Mouse (Mus musculus) hindbrain, embryonic 16.5 days (tissue): Measurements from ENCODE around the gene Cfap54. TPM values are rescaled to one million over a fixed set of nuclear protein-coding genes. Genes with fewer than 3 reads are reported as not detected.
A peak's percentile ranks its signal among the peaks of the same experiment; 100 is the strongest.

ENCODE experiments used
- ATAC-seq: fragments of 200-750 bp; cut with Nextera tagmentation; 2 replicates; pipeline ENCODE4 v1.8.0; 2017; ENCODE audit warnings: moderate TSS enrichment, moderate library complexity
- H3K27ac ChIP-seq: fragments of 300-500 bp; sonication (generic); 2 replicates; pipeline ENCODE4 v1.5.1; 2014; ENCODE audit warnings: low read depth, mild to moderate bottlenecking, control low read depth, low read length, moderate library complexity
- H3K27me3 ChIP-seq: fragments of 300-500 bp; sonication (generic); replicated peaks from 2 replicates; pipeline ENCODE4 v1.6.1; 2014; ENCODE audit warnings: low read length; ENCODE audit not compliant: control insufficient read depth, insufficient read depth
- H3K36me3 ChIP-seq: fragments of 300-500 bp; sonication (generic); 2 replicates; pipeline ENCODE4 v1.6.1; 2014; ENCODE audit warnings: mild to moderate bottlenecking, low read length, moderate library complexity, mixed read lengths; ENCODE audit not compliant: control insufficient read depth, insufficient read depth
- H3K4me1 ChIP-seq: fragments of 300-500 bp; sonication (generic); 2 replicates; pipeline ENCODE4 v1.6.1; 2014; ENCODE audit warnings: low read depth, low read length; ENCODE audit not compliant: control insufficient read depth, insufficient read depth
- H3K4me2 ChIP-seq: fragments of 300-500 bp; sonication (generic); 2 replicates; pipeline ENCODE4 v1.6.1; 2014; ENCODE audit warnings: mild to moderate bottlenecking, low read length, control low read depth, moderate library complexity
- H3K4me3 ChIP-seq: fragments of 300-500 bp; sonication (generic); 2 replicates; pipeline ENCODE4 v1.5.1; 2014; ENCODE audit warnings: mild to moderate bottlenecking, low read length, control low read depth, moderate library complexity
- H3K9ac ChIP-seq: fragments of 300-500 bp; sonication (generic); 2 replicates; pipeline ENCODE4 v1.6.1; 2014; ENCODE audit warnings: low read depth, mild to moderate bottlenecking, control low read depth, low read length, moderate library complexity
- H3K9me3 ChIP-seq: fragments of 300-500 bp; sonication (generic); 2 replicates; pipeline ENCODE4 v1.6.1; 2014; ENCODE audit warnings: mild to moderate bottlenecking, low read length, moderate library complexity; ENCODE audit not compliant: control insufficient read depth
- WGBS: fragments of 180-500 bp; shearing (Covaris S2); extraction: QIAGEN DNeasy Blood & Tissue Kit; methylation state at CpG from one replicate; pipeline ENCODE4 v1.1.7; 2014; 5-methylcytosine and 5-hydroxymethylcytosine counted together
- polyA plus RNA-seq: library from polyadenylated mRNA; unstranded; fragments of >200 nt; fragmentation: Nextera tagmentation; extraction: Ambion mirVana; gene quantifications from 2 replicates; pipeline ENCODE4 v1.2.1, GENCODE M21; 2015

The Cfap54 gene
- polyA plus RNA-seq, 1 experiment from 2014 or later: 3.3 TPM

- H3K9me3 ChIP-seq: no peaks in the 10 kb centered on the region
- H3K27me3 ChIP-seq: no peaks in the 10 kb centered on the region
- WGBS: 93% methylated on average over 6 of the region's 6 CpGs
- ATAC-seq: no peak
- H3K9ac ChIP-seq: no peak overlapping the region
- H3K4me1 ChIP-seq: no peaks in the 10 kb centered on the region
- no peak overlapping the region for H3K4me2 ChIP-seq
- no peak overlapping the region for H3K27ac ChIP-seq
- H3K4me3 ChIP-seq: no peak overlapping the region
- no peaks in the 10 kb centered on the region for H3K36me3 ChIP-seq
These were observed 8.8 kb upstream of the Cfap54 start for GRCm38 (mm10) chr10:93090241-93090640.

GRCm38 (mm10) chr10:93088396-93089048, 7.1 kb upstream of the Cfap54 start:
- Histone ChIP-seq H3K27ac (no peak overlapping the region), H3K4me3 (no peak overlapping the region), H3K9ac (no peak overlapping the region), H3K36me3 (no peaks in the 10 kb centered on the region), H3K4me2 (no peak overlapping the region), H3K4me1 (peaks cover 5% of the 10 kb centered on the region), H3K9me3 (no peaks in the 10 kb centered on the region), H3K27me3 (no peaks in the 10 kb centered on the region)
- ATAC-seq: no peak
- 74% methylated on average over 11 of the region's 11 CpGs for WGBS

- no peak overlapping the region for H3K4me3 ChIP-seq
- no peak overlapping the region for H3K4me2 ChIP-seq
- no peak overlapping the region for H3K27ac ChIP-seq
- no peaks in the 10 kb centered on the region for H3K36me3 ChIP-seq
- H3K27me3 ChIP-seq: no peaks in the 10 kb centered on the region
- no peak overlapping the region for H3K9ac ChIP-seq
- H3K9me3 ChIP-seq: no peaks in the 10 kb centered on the region
- H3K4me1 ChIP-seq: peaks cover 14% of the 10 kb centered on the region
- 87% methylated on average over 7 of the region's 7 CpGs for WGBS
- no peak for ATAC-seq
These were observed 6.1 kb upstream of the Cfap54 start for GRCm38 (mm10) chr10:93087504-93087903.

- Histone ChIP-seq H3K9ac (no peak overlapping the region), H3K4me2 (no peak overlapping the region), H3K36me3 (no peaks in the 10 kb centered on the region), H3K9me3 (no peaks in the 10 kb centered on the region), H3K4me1 (peaks cover 20% of the 10 kb centered on the region), H3K27me3 (no peaks in the 10 kb centered on the region), H3K4me3 (no peak overlapping the region), H3K27ac (no peak overlapping the region)
- no peak for ATAC-seq
- WGBS: 31% methylated on average over 8 of the region's 8 CpGs
These were observed 2.5 kb upstream of the Cfap54 start for GRCm38 (mm10) chr10:93083963-93084340.

GRCm38 (mm10) chr10:93083198-93083962, 2.0 kb upstream of the Cfap54 start:
- Histone ChIP-seq H3K4me2 (peak overlapping the region; percentile 59), H3K4me1 (peaks cover 20% of the 10 kb centered on the region), H3K9ac (peak overlapping the region; percentile 38), H3K27me3 (no peaks in the 10 kb centered on the region), H3K27ac (0 out of 2 replicates have a peak overlapping the region, but pooled peaks have one; percentile 31), H3K4me3 (peak overlapping the region; percentile 32), H3K9me3 (no peaks in the 10 kb centered on the region), H3K36me3 (no peaks in the 10 kb centered on the region)
- 5% methylated on average over 17 of the region's 17 CpGs for WGBS
- no peak; the same call in 1 of the 2 replicates for ATAC-seq

- Histone ChIP-seq H3K4me2 (no peak overlapping the region), H3K36me3 (no peaks in the 10 kb centered on the region), H3K4me3 (no peak overlapping the region), H3K27me3 (no peaks in the 10 kb centered on the region), H3K27ac (no peak overlapping the region), H3K4me1 (peaks cover 20% of the 10 kb centered on the region), H3K9me3 (no peaks in the 10 kb centered on the region), H3K9ac (no peak overlapping the region)
- no peak for ATAC-seq
- WGBS: 79% methylated on average over 3 of the region's 3 CpGs
These were observed 1.9 kb downstream of the Cfap54 start for GRCm38 (mm10) chr10:93079486-93079885.

GRCm38 (mm10) chr10:93077935-93078479, 3.4 kb downstream of the Cfap54 start:
- 90% methylated on average over 11 of the region's 11 CpGs for WGBS
- no peaks in the 10 kb centered on the region for H3K27me3 ChIP-seq
- H3K27ac ChIP-seq: no peak overlapping the region
- H3K9ac ChIP-seq: no peak overlapping the region
- H3K9me3 ChIP-seq: no peaks in the 10 kb centered on the region
- H3K36me3 ChIP-seq: no peaks in the 10 kb centered on the region
- no peak overlapping the region for H3K4me3 ChIP-seq
- peaks cover 10% of the 10 kb centered on the region for H3K4me1 ChIP-seq
- no peak for ATAC-seq
- no peak overlapping the region for H3K4me2 ChIP-seq

GRCm38 (mm10) chr10:93076376-93076775, 5.0 kb downstream of the Cfap54 start:
- ATAC-seq: no peak
- no peak overlapping the region for H3K4me2 ChIP-seq
- H3K36me3 ChIP-seq: no peaks in the 10 kb centered on the region
- H3K9me3 ChIP-seq: no peaks in the 10 kb centered on the region
- peaks cover 3% of the 10 kb centered on the region; the same call in 1 of the 2 replicates for H3K4me1 ChIP-seq
- H3K4me3 ChIP-seq: no peak overlapping the region
- WGBS: 85% methylated on average over 9 of the region's 9 CpGs
- H3K9ac ChIP-seq: no peak overlapping the region; the same call in 1 of the 2 replicates
- no peaks in the 10 kb centered on the region for H3K27me3 ChIP-seq
- H3K27ac ChIP-seq: no peak overlapping the region

- no peaks in the 10 kb centered on the region; the same call in 1 of the 2 replicates for H3K4me1 ChIP-seq
- ATAC-seq: no peak
- H3K4me2 ChIP-seq: no peak overlapping the region
- H3K9ac ChIP-seq: no peak overlapping the region
- H3K36me3 ChIP-seq: no peaks in the 10 kb centered on the region
- 73% methylated on average over 8 of the region's 8 CpGs for WGBS
- H3K4me3 ChIP-seq: no peak overlapping the region
- no peak overlapping the region for H3K27ac ChIP-seq
- H3K27me3 ChIP-seq: no peaks in the 10 kb centered on the region
- H3K9me3 ChIP-seq: no peaks in the 10 kb centered on the region
These were observed 5.6 kb downstream of the Cfap54 start for GRCm38 (mm10) chr10:93075856-93076255.
